Mouse (Mus musculus) T-helper 1 cell (primary cell): ENCODE results near the gene Nlrp6.

Experiments used
- in situ Hi-C: fragments of 300-600 bp; cut with MboI, MseI; formaldehyde crosslinking; loops from one replicate; pipeline ENCODE4 v1.15.1; 2025; ENCODE audit warnings: high pct_unique_total_duplicates

Nlrp6 gene

DNA sequence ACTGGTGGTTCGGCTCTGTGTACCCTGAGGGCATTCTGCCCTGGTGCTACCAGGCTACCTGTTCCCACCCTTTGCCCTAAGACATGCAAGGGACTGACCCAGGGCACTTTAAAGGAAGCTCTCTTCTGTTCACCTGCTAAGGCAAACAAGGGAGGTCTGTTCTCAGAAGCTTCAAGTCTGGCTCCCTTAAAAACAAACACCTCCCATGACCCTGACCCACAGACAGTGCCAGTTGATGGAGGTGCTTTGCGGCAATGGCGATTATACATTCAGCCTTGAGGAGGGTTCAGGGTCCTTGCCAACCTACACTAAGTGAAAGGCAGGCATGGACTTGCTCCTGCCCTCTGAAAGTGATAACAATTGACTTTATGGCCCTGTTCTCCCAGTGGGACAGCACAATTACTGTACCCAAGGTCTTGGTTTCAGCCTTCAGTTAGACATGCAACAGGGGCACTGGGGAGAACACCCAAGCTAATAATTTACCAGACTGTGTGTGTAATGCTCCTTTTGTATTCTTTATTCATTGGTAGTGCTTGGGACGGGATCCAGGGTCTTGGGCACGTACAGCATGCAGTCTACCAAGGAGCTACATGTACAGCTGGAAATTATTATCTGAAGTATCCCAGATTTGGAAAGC lies 7.7 kb upstream of the Nlrp6 start:
- in situ Hi-C loops = no loop called here

- in situ Hi-C loops = no loop called here
Observed at GRCm38 (mm10) chr7:140914031-140914690, 6.5 kb upstream of the Nlrp6 start.

DNA sequence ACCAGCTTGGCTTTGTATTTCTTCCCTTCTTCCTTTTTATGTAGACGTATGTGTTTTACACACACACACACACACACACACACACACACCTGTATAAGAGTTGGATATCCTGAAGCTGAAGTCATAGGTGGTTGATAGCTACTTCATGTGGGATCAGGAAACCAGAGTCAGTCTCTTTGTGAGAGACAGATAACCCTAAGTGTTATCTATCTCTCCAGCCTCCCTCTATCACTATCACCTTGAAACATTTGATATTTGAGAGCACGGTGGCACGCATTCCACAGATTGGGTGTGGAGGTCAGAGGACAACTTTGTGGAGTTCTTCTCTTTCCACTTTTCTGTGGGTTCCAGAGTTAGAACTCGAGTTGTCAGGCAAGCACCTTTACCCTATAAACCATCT lies 791 bp upstream of the Nlrp6 start:
- in situ Hi-C loops = no loop called here

DNA sequence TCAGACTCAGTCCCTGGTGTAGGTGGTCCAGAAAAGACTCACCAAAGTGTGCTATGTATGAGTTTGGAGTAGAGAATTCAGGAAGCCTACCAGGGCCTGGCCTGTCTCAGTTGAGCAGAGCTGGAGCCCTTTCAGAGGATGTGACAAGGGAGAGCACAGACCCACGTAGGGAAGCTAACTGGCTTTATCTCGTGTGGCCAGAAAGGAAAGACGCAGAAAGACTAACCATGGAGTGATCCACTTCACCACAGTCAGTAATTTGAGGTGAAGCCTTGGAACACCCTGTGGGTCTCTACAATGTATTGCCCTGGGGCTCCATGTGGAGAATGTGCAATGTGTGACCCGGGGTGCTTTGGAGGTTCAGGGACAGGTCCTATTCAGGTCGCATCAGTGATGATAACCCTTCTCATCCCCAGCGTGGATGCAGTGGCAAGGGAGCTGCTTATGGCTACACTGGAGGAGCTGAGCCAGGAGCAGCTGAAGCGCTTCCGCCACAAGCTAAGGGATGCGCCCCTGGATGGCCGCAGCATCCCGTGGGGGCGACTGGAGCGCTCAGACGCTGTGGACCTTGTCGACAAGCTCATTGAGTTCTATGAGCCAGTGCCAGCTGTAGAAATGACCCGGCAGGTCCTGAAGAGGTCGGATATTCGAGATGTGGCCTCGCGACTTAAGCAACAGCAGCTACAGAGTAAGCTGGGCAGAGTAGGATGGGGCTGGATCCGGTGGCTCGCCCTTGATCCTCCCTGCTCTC lies 698 bp downstream of the Nlrp6 start:
- in situ Hi-C loops = no loop called here

DNA sequence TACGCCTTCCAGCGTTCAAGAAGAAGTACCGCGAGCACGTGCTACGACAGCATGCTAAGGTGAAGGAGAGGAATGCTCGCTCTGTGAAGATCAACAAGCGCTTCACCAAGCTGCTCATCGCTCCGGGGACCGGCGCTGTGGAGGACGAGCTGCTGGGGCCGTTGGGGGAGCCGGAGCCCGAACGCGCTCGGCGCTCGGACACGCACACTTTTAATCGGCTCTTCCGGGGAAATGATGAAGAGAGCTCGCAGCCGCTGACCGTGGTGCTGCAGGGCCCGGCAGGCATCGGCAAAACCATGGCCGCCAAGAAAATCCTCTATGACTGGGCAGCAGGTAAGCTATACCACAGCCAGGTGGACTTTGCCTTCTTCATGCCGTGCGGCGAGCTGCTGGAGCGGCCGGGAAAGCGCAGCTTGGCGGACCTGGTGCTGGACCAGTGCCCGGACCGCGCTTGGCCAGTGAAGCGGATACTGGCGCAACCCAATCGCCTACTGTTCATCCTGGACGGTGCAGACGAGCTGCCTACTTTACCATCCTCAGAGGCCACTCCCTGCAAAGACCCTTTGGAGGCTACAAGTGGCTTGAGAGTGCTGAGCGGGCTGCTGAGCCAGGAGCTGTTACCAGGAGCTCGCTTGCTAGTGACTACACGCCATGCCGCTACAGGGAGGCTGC lies 1.8 kb downstream of the Nlrp6 start:
- in situ Hi-C loops = no loop called here

DNA sequence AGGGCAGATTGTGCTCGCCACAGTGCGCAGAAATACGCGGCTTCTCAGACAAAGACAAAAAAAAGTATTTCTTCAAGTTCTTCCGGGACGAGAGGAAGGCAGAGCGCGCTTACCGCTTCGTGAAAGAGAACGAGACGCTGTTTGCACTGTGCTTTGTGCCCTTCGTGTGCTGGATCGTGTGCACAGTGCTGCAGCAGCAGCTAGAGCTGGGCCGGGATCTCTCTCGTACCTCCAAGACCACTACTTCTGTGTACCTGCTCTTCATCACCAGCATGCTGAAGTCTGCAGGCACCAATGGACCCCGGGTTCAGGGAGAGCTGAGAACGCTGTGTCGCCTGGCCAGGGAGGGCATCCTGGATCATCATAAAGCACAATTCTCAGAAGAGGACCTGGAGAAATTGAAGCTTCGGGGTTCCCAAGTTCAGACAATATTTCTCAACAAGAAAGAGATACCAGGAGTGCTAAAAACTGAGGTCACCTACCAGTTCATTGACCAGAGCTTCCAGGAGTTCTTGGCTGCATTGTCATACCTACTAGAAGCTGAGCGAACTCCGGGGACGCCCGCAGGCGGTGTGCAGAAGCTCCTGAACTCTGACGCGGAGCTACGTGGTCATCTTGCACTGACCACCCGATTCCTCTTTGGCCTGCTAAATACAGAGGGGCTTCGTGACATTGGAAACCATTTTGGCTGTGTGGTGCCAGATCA lies 2.5 kb downstream of the Nlrp6 start:
- in situ Hi-C loops = no loop called here

DNA sequence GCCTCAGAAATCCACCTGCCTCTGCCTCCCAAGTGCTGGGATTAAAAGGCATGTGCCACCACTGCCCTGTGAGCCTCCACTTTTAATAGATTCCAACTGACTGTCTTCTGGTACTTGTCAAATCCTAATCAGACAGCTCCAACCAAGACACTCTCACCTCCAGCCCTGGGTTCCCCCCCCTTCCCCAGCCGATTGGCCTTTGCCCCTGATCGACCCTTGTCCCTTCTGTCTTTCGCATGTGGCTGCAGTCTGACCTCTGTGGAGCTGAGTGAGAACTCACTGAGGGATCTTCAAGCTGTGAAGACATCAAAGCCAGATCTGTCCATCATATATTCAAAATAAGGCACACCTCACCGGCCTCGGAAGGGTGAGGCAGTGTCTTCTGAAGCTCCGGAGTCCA lies 6.5 kb downstream of the Nlrp6 start:
- in situ Hi-C loops = no loop called here

- in situ Hi-C loops = no loop called here
Observed at GRCm38 (mm10) chr7:140938436-140938835, 17.7 kb downstream of the Nlrp6 start.

GRCm38 (mm10) chr7:140938896-140939295 lies 18.2 kb downstream of the Nlrp6 start:
- in situ Hi-C loops = no loop called here

- in situ Hi-C loops = no loop called here
Observed at GRCm38 (mm10) chr7:140939669-140940171, 19.0 kb downstream of the Nlrp6 start.

DNA sequence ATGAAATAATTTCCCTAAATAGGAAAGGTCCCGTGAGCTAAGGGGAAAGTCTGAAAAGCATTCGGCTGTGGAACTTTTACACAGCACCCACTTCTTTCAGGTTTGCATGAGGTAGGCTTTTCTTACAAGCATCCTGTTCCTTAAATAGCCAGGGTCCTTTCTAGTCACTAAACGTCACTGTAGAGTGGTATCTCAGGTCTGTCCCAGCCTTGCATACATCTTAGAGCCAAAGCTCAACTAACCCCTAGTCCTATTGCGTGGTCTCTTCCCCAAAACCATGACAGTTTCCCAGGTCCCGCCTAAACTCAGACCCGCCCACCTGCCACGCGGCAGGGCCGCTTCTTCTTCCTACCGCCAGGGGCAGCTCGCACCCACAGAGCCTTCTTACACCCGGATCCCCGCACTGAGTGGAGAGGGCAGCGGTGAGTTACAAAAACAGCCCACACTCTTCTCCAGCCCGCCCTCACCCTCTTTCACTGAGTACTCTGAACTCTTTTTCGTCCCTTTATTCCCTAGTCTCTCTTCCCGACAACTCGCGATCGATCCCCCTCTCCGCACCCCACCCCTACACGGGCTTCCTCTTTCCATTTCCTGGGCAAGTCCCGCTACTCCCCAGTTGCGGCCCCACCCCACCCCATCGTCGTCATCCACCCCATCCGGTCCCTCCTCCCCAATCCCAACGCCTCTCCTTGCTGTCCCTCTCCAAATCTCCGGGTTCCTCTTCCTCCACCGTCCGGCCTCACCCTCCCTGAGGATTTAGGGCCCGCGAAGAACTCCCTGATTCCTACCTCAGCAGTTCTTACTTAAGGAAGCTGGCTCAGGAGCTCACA lies 20.7 kb downstream of the Nlrp6 start, which contains the start of gene Pgghg:
Pgghg (plus strand) TSS at position 170 of the 830 bp plus-strand sequence.
- in situ Hi-C loops = no loop called here

- in situ Hi-C loops = no loop called here
Observed at GRCm38 (mm10) chr7:140942341-140942740, 21.6 kb downstream of the Nlrp6 start.

DNA sequence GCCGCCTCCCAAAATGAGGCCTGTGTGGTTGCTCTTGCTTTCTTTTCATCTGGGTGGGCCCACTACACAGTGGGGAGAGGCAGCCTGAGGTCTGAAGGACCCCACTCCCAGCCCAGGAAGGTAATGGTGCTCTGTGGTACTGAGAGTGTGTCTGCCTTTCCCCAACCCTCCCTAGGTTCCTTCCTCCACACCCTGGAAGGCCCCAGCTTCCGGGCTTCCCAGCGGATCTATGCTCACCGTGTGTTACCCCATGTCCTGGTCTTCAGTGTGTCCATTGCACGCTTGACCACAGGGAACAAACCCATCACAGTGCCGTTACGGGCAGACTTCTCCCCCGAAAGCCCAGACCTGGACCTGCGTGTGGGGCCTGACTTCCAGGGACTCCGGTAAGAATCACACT lies 22.1 kb downstream of the Nlrp6 start:
- in situ Hi-C loops = no loop called here

DNA sequence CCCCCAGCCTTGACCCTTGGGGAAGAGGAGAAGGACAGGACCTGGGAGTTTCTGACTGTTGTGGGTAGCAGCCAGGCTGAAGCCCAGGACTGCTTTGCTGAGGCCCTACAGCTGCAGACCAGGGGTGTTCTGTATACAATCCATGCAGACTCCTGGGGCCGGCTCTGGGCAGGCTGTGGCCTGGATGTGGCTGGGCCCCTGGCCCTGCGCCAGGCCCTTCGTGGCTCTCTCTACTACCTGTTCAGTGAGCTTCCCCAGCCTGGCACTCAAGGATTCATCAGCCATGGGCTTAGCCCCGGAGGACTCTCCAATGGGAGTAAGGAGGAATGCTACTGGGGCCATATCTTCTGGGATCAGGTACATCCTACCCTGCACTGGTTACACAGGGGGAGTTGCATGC lies 22.7 kb downstream of the Nlrp6 start:
- in situ Hi-C loops = no loop called here

DNA sequence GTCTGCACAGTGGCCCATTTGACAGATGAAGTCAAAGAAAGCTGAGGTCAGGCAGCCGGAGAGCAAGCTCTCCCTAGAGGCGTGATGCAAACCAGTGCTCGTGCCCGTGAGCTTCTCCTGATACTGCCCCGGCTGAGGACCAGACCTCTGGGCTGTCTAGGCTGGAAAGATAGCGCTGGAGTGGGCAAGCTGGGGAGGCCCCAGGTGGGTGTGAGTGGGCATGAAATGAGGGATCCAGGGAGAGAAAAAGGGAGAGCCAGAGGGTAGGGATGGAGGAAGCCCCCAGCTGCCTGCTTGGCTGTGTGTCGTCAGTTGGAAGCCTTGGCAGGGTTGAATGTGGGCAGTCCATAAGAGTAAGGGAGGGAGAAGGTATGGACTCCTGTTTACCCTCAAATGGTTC lies 23.5 kb downstream of the Nlrp6 start:
- in situ Hi-C loops = no loop called here

- in situ Hi-C loops = no loop called here
Observed at GRCm38 (mm10) chr7:140945247-140945646, 24.5 kb downstream of the Nlrp6 start.

DNA sequence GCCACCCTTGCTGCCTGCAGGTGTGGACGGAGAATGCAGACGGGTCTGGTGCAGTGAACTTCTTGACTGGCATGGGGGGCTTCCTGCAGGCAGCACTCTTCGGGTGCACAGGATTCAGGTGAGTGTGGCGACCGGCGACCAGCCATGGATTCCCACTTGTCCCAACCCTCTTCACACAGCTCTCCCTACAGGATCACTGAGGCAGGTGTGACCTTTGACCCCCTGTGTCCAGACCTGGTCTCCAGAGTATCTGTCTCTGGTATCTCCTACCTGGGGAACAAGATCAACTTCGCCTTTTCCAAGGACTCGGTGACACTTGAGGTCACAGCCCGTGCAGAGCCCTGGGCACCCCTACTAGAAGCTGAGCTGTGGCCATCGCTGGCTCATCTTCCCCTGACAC lies 25.6 kb downstream of the Nlrp6 start:
- in situ Hi-C loops = no loop called here

DNA sequence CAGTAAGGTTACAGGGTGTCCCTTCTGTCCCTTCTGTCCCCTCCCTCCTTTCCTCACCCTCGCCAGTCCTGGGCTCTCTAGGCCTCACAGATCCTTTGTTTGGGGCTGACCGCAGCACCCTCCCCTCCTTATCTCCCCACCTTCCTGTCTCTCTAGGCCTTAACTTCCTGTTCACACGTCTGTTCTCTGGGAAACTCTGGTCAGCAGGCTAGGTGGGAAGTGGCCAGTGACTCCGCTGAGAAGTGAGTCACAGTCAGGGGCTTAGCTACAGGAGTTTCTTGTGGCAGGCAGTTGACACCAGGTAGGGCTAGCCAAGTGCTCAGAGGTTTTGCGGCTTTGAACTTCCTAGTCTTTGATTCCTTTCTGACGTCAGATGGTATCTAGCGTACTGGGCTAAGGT lies 26.3 kb downstream of the Nlrp6 start:
- in situ Hi-C loops = no loop called here

GRCm38 (mm10) chr7:140948161-140948560 lies 27.5 kb downstream of the Nlrp6 start:
- in situ Hi-C loops = no loop called here

DNA sequence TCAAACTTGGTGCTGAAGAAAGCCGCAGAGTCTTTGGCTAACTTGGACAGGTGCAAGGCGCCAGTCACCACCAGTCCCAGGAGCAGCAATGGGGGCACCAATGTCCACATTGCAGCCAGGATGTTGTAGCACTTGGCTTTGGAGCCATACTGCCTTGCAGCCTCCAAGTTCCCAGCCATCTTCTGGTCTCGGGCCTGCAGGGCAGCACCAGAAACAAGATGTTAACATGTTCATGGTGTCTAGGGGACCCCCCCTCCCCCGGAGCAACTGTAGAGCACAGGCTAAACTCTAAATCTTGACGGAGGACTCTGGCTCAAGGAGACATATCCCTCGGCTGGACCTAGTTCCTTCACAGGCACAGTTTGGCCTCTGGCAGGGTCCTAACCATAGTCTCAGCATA lies 28.6 kb downstream of the Nlrp6 start:
- in situ Hi-C loops = no loop called here
